Mouse (Mus musculus) intestine, postnatal 0 days (tissue): ENCODE data around the gene Kcnj10. TPM values are rescaled to one million over a fixed set of nuclear protein-coding genes. Genes with fewer than 3 reads are reported as not detected.

Source experiments
- ATAC-seq: fragments of 200-750 bp; cut with Nextera tagmentation; 2 replicates; pipeline ENCODE4 v1.8.0; 2017; ENCODE audit warnings: mild to moderate bottlenecking, moderate TSS enrichment, moderate library complexity
- H3K27ac ChIP-seq: fragments of 300-500 bp; sonication (generic); 2 replicates; pipeline ENCODE4 v1.5.1; 2014; ENCODE audit warnings: mild to moderate bottlenecking, low read depth, low read length, moderate library complexity
- H3K27me3 ChIP-seq: fragments of 300-500 bp; sonication (generic); replicated peaks from 2 replicates; pipeline ENCODE4 v1.6.1; 2014; ENCODE audit warnings: low read length, mixed read lengths; ENCODE audit not compliant: control insufficient read depth, insufficient read depth
- H3K36me3 ChIP-seq: fragments of 300-500 bp; sonication (generic); 2 replicates; pipeline ENCODE4 v1.6.1; 2014; ENCODE audit warnings: mild to moderate bottlenecking, moderate library complexity; ENCODE audit not compliant: control insufficient read depth, insufficient read depth
- H3K4me1 ChIP-seq: fragments of 300-500 bp; sonication (generic); replicated peaks from 2 replicates; pipeline ENCODE4 v1.6.1; 2014; ENCODE audit warnings: antibody characterized with exemption, low read length, mixed read lengths; ENCODE audit not compliant: control insufficient read depth, insufficient read depth
- H3K4me2 ChIP-seq: fragments of 300-500 bp; sonication (generic); replicated peaks from 2 replicates; pipeline ENCODE4 v1.6.1; 2014; ENCODE audit warnings: low read depth, mild to moderate bottlenecking, moderate library complexity
- H3K4me3 ChIP-seq: fragments of 300-500 bp; sonication (generic); 2 replicates; pipeline ENCODE4 v1.5.1; 2014; ENCODE audit warnings: low read depth, low read length
- H3K9ac ChIP-seq: fragments of 300-500 bp; sonication (generic); 2 replicates; pipeline ENCODE4 v1.6.1; 2014; ENCODE audit warnings: mild to moderate bottlenecking, low read depth, low read length
- H3K9me3 ChIP-seq: fragments of 300-500 bp; sonication (generic); 2 replicates; pipeline ENCODE4 v1.6.1; 2016; ENCODE audit warnings: mixed run types; ENCODE audit not compliant: control insufficient read depth
- CTCF ChIP-seq: sonication (generic); IDR thresholded peaks from 2 replicates; pipeline ENCODE4 v1.5.1; 2016; ENCODE audit warnings: low read depth, mild to moderate bottlenecking, control low read depth, antibody characterized with exemption, moderate library complexity
- whole genome bisulfite sequencing: fragments of 180-500 bp; shearing (Covaris S2); extraction: QIAGEN DNeasy Blood & Tissue Kit; methylation state at CpG from one replicate; pipeline ENCODE4 v1.1.7; 2014; 5-methylcytosine and 5-hydroxymethylcytosine counted together
- polyA plus RNA-seq: library from polyadenylated mRNA; unstranded; fragments of >200 nt; fragmentation: Nextera tagmentation; extraction: Ambion mirVana; gene quantifications from 2 replicates; pipeline ENCODE4 v1.2.1, GENCODE M21; 2015

Kcnj10 gene
- polyA plus RNA-seq, 1 experiment from 2014 or later: 0.17 TPM

- TF ChIP-seq CTCF: no peak
- Histone ChIP-seq H3K9ac (no peak overlapping the region), H3K36me3 (no peaks in the 10 kb centered on the region), H3K9me3 (no peaks in the 10 kb centered on the region), H3K4me1 (no peaks in the 10 kb centered on the region), H3K4me3 (no peak overlapping the region), H3K27ac (no peak overlapping the region), H3K4me2 (no peak overlapping the region), H3K27me3 (peaks cover 33% of the 10 kb centered on the region)
- no peak for ATAC-seq
- 80% methylated on average over 2 of the region's 2 CpGs for WGBS
Measured at GRCm38 (mm10) chr1:172332925-172333324, 8.1 kb upstream of the Kcnj10 start.

GRCm38 (mm10) chr1:172333512-172333911 is 7.5 kb upstream of the Kcnj10 start:
- 14% methylated on average over 3 of the region's 3 CpGs for WGBS
- no peak for ATAC-seq

GRCm38 (mm10) chr1:172335804-172336203 is 5.2 kb upstream of the Kcnj10 start:
- no peaks in the 10 kb centered on the region for H3K36me3 ChIP-seq
- peaks cover 27% of the 10 kb centered on the region for H3K27me3 ChIP-seq
- H3K27ac ChIP-seq: no peak overlapping the region
- H3K9me3 ChIP-seq: no peaks in the 10 kb centered on the region
- H3K4me2 ChIP-seq: no peak overlapping the region
- 74% methylated on average over 15 of the region's 15 CpGs for WGBS
- no peak overlapping the region for H3K4me3 ChIP-seq
- no peak for TF ChIP-seq CTCF
- ATAC-seq: no peak
- H3K9ac ChIP-seq: no peak overlapping the region
- peaks cover 3% of the 10 kb centered on the region for H3K4me1 ChIP-seq

More at GRCm38 (mm10) chr1:172333512-172333911, 7.5 kb upstream of the Kcnj10 start:
- no peaks in the 10 kb centered on the region for H3K36me3 ChIP-seq
- peak; percentile 44 for TF ChIP-seq CTCF
- H3K4me3 ChIP-seq: no peak overlapping the region
- H3K27me3 ChIP-seq: peaks cover 33% of the 10 kb centered on the region
- H3K4me2 ChIP-seq: no peak overlapping the region
- no peaks in the 10 kb centered on the region for H3K4me1 ChIP-seq
- H3K9ac ChIP-seq: no peak overlapping the region
- no peaks in the 10 kb centered on the region for H3K9me3 ChIP-seq
- H3K27ac ChIP-seq: no peak overlapping the region

DNA sequence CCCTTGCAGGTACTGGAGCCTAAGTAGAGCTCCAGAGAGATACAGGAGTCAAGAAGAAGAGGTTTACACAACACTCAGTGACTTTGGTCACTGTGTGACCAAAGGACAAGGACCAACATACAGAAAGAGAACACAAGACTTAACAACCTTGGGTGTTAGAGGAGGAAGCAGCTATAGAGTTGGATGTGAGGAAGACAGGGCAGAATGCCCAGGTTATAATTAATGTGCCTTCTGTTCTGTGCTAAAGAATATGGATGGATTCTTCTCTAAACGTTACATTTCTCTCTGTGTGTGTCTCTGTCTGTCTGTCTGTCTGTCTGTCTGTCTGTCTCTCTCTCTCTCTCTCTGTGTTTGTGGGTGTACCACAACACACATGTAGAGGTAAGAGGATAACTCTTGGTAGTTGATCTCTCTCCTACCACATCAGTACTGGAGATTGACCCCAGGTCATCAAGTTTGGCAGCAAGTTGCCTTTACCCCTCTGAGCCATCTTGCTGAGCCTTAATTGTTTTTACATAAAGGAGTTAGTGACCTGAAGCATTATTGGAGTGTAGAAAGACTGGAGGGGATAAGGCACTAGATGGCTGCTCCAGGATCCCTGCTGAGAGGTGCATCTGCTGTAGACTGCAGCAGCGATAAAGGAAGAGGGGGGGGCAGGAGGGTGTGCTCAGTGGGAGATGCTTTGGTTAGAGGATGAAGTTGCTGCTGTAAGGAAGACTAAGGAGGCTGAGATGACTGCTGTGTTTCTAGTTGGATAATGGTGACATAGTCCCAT is 3.4 kb upstream of the Kcnj10 start:
- ATAC-seq: no peak
- 50% methylated on average over 2 of the region's 2 CpGs for WGBS
- H3K27ac ChIP-seq: no peak overlapping the region

DNA sequence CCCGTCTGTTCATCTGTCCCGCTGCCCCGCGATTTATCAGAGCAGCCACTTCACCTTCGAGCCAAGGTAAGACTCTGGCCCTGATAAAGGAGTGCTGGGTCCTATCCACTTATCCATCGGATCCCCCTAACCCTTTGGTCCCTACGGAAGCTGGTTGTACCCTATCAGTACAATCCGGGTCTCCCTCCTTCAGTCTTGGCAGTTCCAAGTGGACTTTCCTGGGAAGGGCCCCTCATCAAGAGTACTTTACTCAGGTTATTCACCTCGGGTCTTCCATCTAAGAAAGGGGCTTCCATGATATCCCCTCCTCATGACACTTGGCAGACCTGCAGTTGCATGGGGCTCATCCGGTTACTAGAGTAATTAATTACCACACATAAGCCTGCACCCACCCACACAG is 376 bp downstream of the Kcnj10 start:
- Histone ChIP-seq H3K9ac (no peak overlapping the region), H3K4me3 (peak overlapping the region; percentile 39), H3K9me3 (no peaks in the 10 kb centered on the region), H3K36me3 (no peaks in the 10 kb centered on the region), H3K4me1 (peaks cover 8% of the 10 kb centered on the region), H3K27me3 (peaks cover 42% of the 10 kb centered on the region), H3K27ac (no peak overlapping the region), H3K4me2 (peak overlapping the region; percentile 70)
- TF ChIP-seq CTCF: no peak
- no peak for ATAC-seq
- 14% methylated on average over 10 of the region's 10 CpGs for WGBS

More for the DNA sequence above, 3.4 kb upstream of the Kcnj10 start:
- H3K4me3 ChIP-seq: no peak overlapping the region
- H3K9me3 ChIP-seq: no peaks in the 10 kb centered on the region
- H3K27me3 ChIP-seq: peaks cover 43% of the 10 kb centered on the region
- no peak overlapping the region for H3K9ac ChIP-seq
- TF ChIP-seq CTCF: no peak
- H3K4me2 ChIP-seq: no peak overlapping the region
- H3K36me3 ChIP-seq: no peaks in the 10 kb centered on the region
- peaks cover 8% of the 10 kb centered on the region for H3K4me1 ChIP-seq

DNA sequence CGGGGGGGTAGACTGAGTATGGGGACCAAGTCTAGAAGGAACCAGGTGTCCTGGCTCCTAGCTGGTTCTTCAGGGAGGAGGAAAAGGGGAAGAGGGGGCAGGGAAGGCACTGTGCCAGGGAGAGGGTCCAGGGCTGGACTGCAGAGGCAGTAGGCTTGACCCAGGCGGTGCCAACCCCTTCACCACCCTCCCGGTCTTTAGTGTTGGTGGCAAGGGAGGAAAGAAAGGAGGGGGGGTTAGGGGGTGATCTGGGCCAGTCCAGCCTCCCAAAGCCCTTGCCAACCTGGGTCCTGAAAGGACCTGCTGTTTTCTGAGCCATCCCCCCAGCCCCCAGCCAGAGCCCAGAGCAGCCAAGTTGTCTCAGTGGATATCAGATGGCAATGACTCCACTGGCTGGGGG is 1.7 kb downstream of the Kcnj10 start:
- Histone ChIP-seq H3K36me3 (no peaks in the 10 kb centered on the region), H3K4me1 (peaks cover 8% of the 10 kb centered on the region), H3K27ac (no peak overlapping the region), H3K4me2 (no peak overlapping the region), H3K27me3 (peaks cover 40% of the 10 kb centered on the region), H3K9me3 (no peaks in the 10 kb centered on the region), H3K4me3 (no peak overlapping the region), H3K9ac (no peak overlapping the region)
- TF ChIP-seq CTCF: no peak
- no peak for ATAC-seq
- WGBS: 89% methylated on average over 2 of the region's 3 CpGs
